Mouse (Mus musculus): ENCODE measurements around the gene Vapb.

GRCm38 (mm10) chr2:173698850-173699249 lies 38.5 kb upstream of the Vapb start:
- TF ChIP-seq GATA1 (IDR thresholded peaks at IDR 0.05; ENCODE audit: low read length) (no peak), TAL1 (IDR thresholded peaks at IDR 0.05; ENCODE audit: low read length) (no peak)

All from erythroblast, embryonic 14.5 days (primary cell).